Mouse (Mus musculus) forebrain, postnatal 0 days (tissue): Measurements from ENCODE around the gene Hpcal1. TPM values are rescaled to one million over a fixed set of nuclear protein-coding genes. Genes with fewer than 3 reads are reported as not detected.
"Not testable (repeated sequence)": the region's sequence is repeated elsewhere in the genome, so short reads cannot be mapped to it uniquely, and the experiment has no call there.

ENCODE experiments used
- ATAC-seq: fragments of 200-750 bp; cut with Nextera tagmentation; 2 replicates; pipeline ENCODE4 v1.8.0; 2017; ENCODE audit warnings: mild to moderate bottlenecking, moderate library complexity
- DNase-seq: peaks from one replicate; pipeline ENCODE4 v3.0.0-alpha.2; 2015
- H3K27ac ChIP-seq: fragments of 300-500 bp; sonication (generic); 2 replicates; pipeline ENCODE4 v1.5.1; 2014; ENCODE audit warnings: low read depth, mild to moderate bottlenecking, antibody characterized with exemption, low read length, moderate library complexity, mixed read lengths
- H3K27me3 ChIP-seq: fragments of 300-500 bp; sonication (generic); 2 replicates; pipeline ENCODE4 v1.6.1; 2014; ENCODE audit warnings: mild to moderate bottlenecking, low read length, mixed read lengths; ENCODE audit not compliant: insufficient read depth
- H3K36me3 ChIP-seq: fragments of 300-500 bp; sonication (generic); 2 replicates; pipeline ENCODE4 v1.6.1; 2014; ENCODE audit warnings: mild to moderate bottlenecking, moderate library complexity; ENCODE audit not compliant: insufficient read depth
- H3K4me1 ChIP-seq: fragments of 300-500 bp; sonication (generic); 2 replicates; pipeline ENCODE4 v1.6.1; 2014; ENCODE audit warnings: antibody characterized with exemption; ENCODE audit not compliant: insufficient read depth
- H3K4me2 ChIP-seq: fragments of 300-500 bp; sonication (generic); 2 replicates; pipeline ENCODE4 v1.6.1; 2014; ENCODE audit warnings: low read depth, mild to moderate bottlenecking, moderate library complexity
- H3K4me3 ChIP-seq: fragments of 300-500 bp; sonication (generic); 2 replicates; pipeline ENCODE4 v1.5.1; 2014; ENCODE audit warnings: low read depth, low read length, mixed read lengths
- H3K9ac ChIP-seq: fragments of 300-500 bp; sonication (generic); 2 replicates; pipeline ENCODE4 v1.6.1; 2014; ENCODE audit warnings: mild to moderate bottlenecking
- H3K9me3 ChIP-seq: fragments of 300-500 bp; sonication (generic); 2 replicates; pipeline ENCODE4 v1.6.1; 2016; ENCODE audit warnings: low read length
- CTCF ChIP-seq: sonication (generic); IDR thresholded peaks from 2 replicates; pipeline ENCODE4 v1.5.1; 2016; ENCODE audit warnings: antibody characterized with exemption, control low read depth, low read depth
- WGBS: fragments of 180-500 bp; shearing (Covaris S2); extraction: QIAGEN DNeasy Blood & Tissue Kit; methylation state at CpG from one replicate; pipeline ENCODE4 v1.1.7; 2014; 5-methylcytosine and 5-hydroxymethylcytosine counted together
- polyA plus RNA-seq: library from polyadenylated mRNA; unstranded; fragments of >200 nt; fragmentation: Nextera tagmentation; extraction: Ambion mirVana; gene quantifications from 2 replicates; pipeline ENCODE4 v1.2.1, GENCODE M21; 2015
- total RNA-seq: library from RNA; depleted of rRNA; stranded (reverse); fragments of >200 nt; gene quantifications from 2 replicates; pipeline ENCODE4 v1.2.3, GENCODE M21; 2014; rRNA removed

The Hpcal1 gene
- total and polyA plus RNA-seq, 2 experiments from 2014 or later: 46.9 to 76.7 TPM

DNA sequence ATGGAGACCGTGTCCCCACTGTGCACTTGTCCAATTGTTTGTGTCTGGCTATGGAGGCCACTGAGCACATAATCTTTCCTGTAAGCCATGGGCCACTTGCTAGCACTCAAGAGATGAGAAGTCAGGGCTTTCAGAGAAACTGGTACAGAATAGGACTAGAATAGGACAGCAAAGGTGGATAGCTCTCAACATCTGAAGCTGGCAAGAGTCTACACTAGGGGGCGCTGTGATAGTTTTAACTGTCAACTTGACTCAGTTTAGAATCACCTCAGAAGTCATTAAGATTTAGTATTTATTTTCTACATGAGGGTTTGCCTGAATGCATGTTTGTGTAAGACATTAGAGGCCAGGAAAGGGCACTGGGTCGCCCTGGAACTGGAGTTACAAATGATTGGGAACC, 98.8 kb downstream of the Hpcal1 start:
- Histone ChIP-seq H3K9me3 (no peaks in the 10 kb centered on the region), H3K4me1 (no peaks in the 10 kb centered on the region), H3K27ac (no peak overlapping the region), H3K4me3 (no peak overlapping the region), H3K36me3 (no peaks in the 10 kb centered on the region), H3K4me2 (no peak overlapping the region), H3K9ac (no peak overlapping the region), H3K27me3 (no peaks in the 10 kb centered on the region)
- WGBS: 62% methylated on average over 3 of the region's 3 CpGs
- TF ChIP-seq CTCF: no peak
- DNase-seq (no peak), ATAC-seq (no peak)

DNA sequence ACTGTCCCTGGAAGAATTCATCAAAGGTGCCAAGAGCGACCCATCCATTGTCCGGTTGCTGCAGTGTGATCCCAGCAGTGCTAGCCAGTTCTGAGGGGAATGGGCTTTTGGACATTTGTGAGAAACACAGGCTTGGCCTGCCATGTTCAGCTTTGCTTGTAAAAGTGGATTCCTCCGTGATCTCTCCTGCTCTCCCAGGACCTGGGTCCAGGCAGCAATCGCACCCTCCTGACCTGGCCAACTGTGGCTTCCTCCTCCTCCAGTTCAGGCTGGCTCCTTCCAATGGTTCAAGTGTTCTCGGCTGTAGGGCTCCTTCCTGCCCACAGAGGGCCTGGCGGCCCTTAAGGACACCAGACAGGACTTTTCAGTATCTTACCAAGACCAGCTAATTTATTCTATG, 100.5 kb downstream of the Hpcal1 start:
- H3K9me3 ChIP-seq: no peaks in the 10 kb centered on the region
- no peak overlapping the region for H3K4me2 ChIP-seq
- no peak overlapping the region for H3K9ac ChIP-seq
- H3K4me3 ChIP-seq: no peak overlapping the region
- no peaks in the 10 kb centered on the region for H3K27me3 ChIP-seq
- H3K4me1 ChIP-seq: no peaks in the 10 kb centered on the region
- WGBS: 86% methylated on average over 6 of the region's 6 CpGs
- DNase-seq (no peak), ATAC-seq (no peak)
- TF ChIP-seq CTCF: no peak
- H3K36me3 ChIP-seq: no peaks in the 10 kb centered on the region
- no peak overlapping the region for H3K27ac ChIP-seq

DNA sequence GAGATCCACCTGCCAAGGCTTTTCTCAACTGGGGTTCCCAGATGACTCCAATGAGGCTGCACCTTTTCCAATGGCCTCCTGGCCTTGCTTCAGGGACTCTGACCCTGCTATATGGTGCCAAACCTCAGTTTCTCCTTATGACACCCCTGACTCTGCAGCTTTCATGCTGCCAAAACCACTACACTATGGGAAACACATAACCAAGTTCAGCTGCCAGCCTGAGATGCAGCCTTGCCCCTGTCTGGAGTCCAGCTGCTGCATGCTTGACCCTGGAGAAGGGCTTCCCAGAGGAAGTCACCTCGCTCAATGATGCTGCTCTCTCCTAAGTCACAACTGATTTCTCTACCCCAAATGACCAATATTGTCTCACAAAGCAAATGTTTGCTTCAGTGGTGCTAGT, 102.1 kb downstream of the Hpcal1 start:
- no peaks in the 10 kb centered on the region for H3K27me3 ChIP-seq
- H3K36me3 ChIP-seq: no peaks in the 10 kb centered on the region
- no peak overlapping the region for H3K4me2 ChIP-seq
- DNase-seq: no peak
- no peak overlapping the region for H3K4me3 ChIP-seq
- WGBS: 92% methylated on average over 1 of the region's 1 CpGs
- H3K4me1 ChIP-seq: no peaks in the 10 kb centered on the region
- TF ChIP-seq CTCF: no peak
- H3K27ac ChIP-seq: no peak overlapping the region
- no peak for ATAC-seq
- no peak overlapping the region for H3K9ac ChIP-seq
- no peaks in the 10 kb centered on the region for H3K9me3 ChIP-seq

DNA sequence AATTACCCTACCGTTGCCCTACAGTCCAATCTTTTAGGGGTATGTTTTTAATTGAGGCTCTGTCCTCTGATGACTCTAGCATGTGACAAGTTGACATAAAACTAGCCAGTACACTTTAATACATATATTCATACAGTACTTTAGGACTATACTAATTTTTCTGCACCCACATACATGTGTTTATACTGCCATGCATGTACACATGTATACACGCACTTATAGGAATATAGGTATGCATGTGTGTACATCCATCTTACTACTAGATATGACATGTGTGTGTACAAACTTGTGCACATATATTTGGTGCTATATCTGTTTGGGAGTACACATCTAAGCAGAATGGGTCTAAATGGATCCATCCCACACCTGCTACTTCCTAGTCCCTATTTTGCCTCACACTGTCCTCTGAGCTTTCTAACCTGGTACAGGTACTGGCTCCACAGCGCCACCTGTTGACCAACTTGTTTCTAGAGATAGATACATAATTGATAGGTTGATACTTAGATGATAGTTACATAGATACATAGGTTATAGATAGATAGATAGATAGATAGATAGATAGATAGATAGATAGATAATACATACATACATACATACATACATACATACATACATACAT, 105.1 kb downstream of the Hpcal1 start:
- H3K4me3 ChIP-seq: no peak overlapping the region
- H3K9me3 ChIP-seq: no peaks in the 10 kb centered on the region
- no peaks in the 10 kb centered on the region for H3K36me3 ChIP-seq
- no peak for ATAC-seq
- no peak overlapping the region for H3K4me2 ChIP-seq
- H3K4me1 ChIP-seq: no peaks in the 10 kb centered on the region
- no peak overlapping the region for H3K9ac ChIP-seq
- DNase-seq: peak; percentile 61
- H3K27ac ChIP-seq: no peak overlapping the region
- WGBS: 64% methylated on average over 3 of the region's 3 CpGs
- no peaks in the 10 kb centered on the region for H3K27me3 ChIP-seq
- TF ChIP-seq CTCF: peak; percentile 66

DNA sequence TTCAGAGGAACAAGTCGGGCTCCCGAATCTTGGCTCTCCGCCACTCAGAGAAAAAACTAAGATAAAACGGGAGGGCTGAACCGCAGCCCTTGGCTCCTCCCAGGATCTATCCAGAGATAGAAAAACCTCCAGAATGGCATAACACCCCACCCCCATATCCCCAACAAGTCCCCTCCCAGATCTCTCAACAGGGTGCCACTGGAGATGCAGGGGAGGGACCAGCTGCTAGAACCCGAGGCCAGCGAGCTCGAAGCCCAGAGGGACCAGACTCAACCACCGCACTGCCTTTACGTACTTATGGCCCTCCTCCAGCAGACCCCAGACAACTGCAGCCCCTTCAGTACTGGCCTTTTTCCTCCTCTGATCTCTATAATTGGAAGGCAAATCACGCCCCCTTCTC, 107.6 kb downstream of the Hpcal1 start:
- ATAC-seq, DNase-seq, H3K27me3 ChIP-seq, H3K4me2 ChIP-seq, H3K27ac ChIP-seq, H3K4me1 ChIP-seq, H3K9ac ChIP-seq, H3K9me3 ChIP-seq, H3K36me3 ChIP-seq, H3K4me3 ChIP-seq: not testable (repeated sequence)
- 74% methylated on average over 11 of the region's 11 CpGs for WGBS

DNA sequence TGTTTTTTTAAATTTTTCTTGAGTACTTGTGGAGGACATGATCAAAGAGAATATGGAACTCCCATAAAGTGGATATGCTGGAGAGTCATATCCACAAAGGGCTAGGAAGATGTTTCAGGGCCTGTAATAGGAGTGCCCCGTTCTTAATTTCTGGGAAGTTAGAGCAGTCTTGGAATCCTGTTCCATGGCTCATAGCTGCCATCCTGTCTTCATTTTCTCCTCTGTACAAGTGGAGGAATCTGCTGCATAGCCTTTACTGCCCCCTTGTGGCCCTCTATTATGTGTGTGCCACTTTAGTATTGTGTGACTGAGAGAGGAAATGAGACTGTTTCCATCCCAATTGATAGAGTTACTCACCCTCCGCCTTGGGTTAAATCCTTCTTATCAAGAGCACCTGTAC, 117.9 kb downstream of the Hpcal1 start:
- ATAC-seq: peak; percentile 63
- Histone ChIP-seq H3K27ac (no peak overlapping the region), H3K4me3 (no peak overlapping the region), H3K4me2 (no peak overlapping the region), H3K9ac (no peak overlapping the region), H3K9me3 (no peaks in the 10 kb centered on the region), H3K27me3 (no peaks in the 10 kb centered on the region), H3K4me1 (no peaks in the 10 kb centered on the region), H3K36me3 (no peaks in the 10 kb centered on the region)
- WGBS: 35% methylated on average over 2 of the region's 2 CpGs
- TF ChIP-seq CTCF: peak; percentile 95
- peak; percentile 89 for DNase-seq

DNA sequence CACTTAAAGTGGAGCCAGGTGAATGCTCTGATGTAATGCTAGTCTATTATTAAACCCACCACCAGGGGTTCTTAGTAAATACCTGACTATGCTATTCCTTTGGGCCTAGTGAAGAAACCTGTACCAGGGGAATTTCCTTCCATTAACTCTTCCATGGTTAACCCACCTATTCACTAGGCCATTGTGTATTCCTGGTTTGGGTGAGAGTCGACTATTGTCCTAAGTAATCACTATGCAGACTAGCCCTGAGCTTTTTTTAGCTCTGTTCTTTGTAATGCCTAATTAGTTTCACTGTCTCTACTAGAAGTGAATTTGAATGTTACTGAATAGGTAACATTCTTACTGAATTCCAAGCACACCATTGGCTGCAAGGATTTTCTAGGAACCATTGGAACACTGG, 144.6 kb downstream of the Hpcal1 start:
- 74% methylated on average over 1 of the region's 1 CpGs for WGBS
- H3K4me1 ChIP-seq, H3K4me2 ChIP-seq, H3K9ac ChIP-seq, H3K27ac ChIP-seq, ATAC-seq, H3K9me3 ChIP-seq, H3K4me3 ChIP-seq, H3K36me3 ChIP-seq, H3K27me3 ChIP-seq, DNase-seq: not testable (repeated sequence)

Other genes with a start within 250 kb of the Hpcal1 start
- 271 and 293 TPM in 2 replicates for gene Odc1, start 146.1 kb upstream of the Hpcal1 start, total RNA-seq
- 146 and 166 TPM in 2 replicates for gene Odc1, start 146.1 kb upstream of the Hpcal1 start, polyA plus RNA-seq